Mouse (Mus musculus) gastrocnemius, postnatal 4 days (tissue): ENCODE data around the gene Prss57. TPM values are rescaled to one million over a fixed set of nuclear protein-coding genes. Genes with fewer than 3 reads are reported as not detected.

ENCODE experiments used
- DNase-seq, 2 experiments: peaks; one replicate each; pipeline ENCODE4 v3.0.0; 2021 to 2022; ENCODE audit warnings: low spot score in 2 of 2, mixed read lengths in 2 of 2
- total RNA-seq, 2 experiments: library from RNA; stranded (reverse); gene quantifications; 2 replicates each; pipeline ENCODE4 v1.2.3; 2021

Prss57 gene
- total RNA-seq, 2 experiments from 2014 or later, result not detected

DNA sequence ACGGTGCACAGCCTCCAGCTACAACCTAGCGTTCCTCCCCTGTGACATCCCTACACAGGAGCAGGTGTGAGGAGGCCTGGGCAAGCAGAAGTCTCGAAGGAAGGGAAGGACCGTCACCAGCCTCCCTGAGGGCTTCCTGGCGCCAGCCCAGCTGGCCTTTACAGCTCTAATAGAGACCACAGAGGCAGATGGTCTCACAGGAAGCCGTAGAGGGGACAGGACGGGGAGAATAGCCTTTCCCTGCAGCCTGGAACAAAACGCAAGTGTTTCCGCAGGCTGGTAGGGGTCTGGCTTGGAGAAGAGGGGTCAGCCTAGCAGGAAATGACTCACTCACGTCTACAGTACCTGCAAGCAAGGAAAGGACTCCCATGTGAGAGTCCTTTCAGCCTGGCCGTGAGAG, 17.1 kb upstream of the Prss57 start:
- no peak for DNase-seq

DNA sequence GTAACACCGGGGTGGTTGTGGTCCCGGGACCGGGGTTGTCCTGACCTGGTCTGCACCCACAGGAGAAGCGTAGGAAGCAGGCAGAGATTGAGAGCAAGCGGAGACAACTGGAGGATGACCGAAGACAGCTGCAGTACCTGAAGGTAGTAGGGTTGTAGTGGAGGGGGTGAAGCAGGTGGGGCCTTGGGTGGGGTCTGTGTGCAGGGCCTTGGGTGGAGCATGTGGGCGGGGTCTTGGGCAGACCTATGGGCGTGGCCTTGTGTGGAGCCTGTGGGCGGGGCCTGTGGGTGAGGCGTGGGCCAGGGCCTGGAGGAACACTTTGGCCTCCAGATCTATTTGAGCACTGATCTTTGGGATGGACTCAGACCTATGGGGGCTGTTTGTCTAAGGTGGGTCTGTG, 16.2 kb upstream of the Prss57 start:
- no peak for DNase-seq

GRCm38 (mm10) chr10:79806331-79806730, 15.6 kb upstream of the Prss57 start:
- DNase-seq, result no peak

DNA sequence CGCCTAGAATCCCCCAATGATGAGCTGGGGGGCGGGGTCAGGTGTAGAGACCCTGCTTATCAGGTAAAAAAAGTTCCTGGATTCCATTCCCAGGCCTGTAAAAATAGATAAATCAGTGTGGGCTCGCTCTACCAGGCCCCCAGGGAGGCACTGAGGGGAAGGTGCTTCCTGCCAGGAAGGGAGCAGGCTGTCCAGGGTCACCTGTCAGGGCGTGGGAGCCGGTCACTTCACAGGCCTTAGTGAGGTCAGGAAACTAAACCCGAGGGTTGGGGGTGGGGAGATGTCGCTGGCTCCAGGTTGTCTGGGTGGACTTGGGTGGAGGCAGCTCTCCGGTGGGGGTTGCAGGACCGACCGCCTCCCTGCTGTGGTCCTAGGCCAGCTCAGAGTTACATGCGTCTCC, 14.9 kb upstream of the Prss57 start:
- DNase-seq, result no peak

- DNase-seq, result no peak
These were observed 13.1 kb upstream of the Prss57 start for GRCm38 (mm10) chr10:79803716-79804323.

DNA sequence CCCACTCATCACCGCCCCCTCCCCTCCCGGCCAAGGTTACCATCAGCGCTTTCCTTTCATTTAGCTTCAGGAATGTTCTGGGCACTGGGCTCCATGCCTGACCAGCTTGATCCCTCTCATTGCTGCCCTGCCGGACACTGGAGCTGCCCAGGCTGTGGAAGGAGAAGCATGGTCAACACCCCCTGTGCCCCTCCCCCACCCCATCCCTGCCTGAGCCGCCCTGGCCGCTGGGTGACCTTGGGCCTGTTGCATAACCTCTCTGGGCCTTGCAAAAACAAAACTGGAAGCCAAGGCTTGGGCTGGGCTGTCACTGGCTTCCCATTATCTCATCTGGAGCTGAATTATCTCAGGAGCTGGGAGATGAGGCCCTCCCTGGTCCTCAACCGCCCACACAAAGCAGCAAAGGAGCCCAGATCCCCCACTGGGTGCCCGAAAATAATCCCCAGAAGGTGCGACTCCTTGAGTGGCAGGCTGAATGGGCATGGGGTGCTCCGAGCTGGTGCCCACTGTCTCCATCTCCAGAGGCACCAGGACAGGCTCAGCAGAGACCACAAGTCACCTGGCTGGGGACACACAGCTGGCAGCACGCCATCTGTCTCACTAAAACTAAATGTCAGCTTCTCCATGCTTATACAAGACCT, 11.7 kb upstream of the Prss57 start:
- no peak for DNase-seq

DNA sequence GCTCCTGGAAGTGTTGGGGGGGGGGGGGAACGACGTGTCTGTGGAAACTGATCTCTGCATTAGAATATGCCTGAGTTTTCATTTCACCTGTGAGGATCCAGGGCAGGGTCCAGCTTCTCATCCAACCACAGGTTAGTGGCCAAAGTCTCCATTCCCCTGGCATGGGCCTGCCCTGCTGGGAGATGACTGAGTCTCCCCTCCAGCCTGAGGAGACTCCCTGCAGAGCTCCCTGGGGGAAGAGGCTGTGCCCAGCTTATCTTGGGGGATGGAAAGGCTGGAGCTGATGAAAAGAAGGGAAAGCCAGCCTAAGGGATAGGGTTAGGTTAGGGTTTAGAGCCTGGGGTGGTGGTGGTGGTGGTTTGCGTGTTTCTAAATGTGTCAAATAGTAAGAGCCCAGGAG, 11.1 kb upstream of the Prss57 start:
- no peak for DNase-seq

GRCm38 (mm10) chr10:79800508-79800907, 9.7 kb upstream of the Prss57 start:
- DNase-seq, result no peak

- DNase-seq, result no peak
These were observed 7.6 kb upstream of the Prss57 start for GRCm38 (mm10) chr10:79798289-79798928.

DNA sequence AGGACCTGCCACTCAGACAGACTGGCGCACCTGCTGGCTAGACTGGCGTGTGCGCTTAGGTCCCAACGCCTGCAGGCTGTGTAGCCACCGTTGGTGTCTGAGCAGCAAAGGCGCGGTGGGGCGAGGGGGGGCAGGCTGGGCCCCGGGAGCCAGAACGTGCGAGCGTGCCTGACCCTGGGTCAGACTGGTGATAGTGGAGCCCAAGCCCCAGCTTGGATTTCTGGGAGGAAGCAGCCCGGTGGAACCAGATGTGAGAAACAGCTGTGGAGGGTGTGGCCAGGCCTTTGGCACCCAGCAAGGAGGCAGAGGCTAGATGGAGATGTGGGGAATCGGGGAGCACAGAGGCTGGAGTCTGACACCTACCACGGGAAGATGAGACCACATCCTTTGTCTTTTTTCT, 6.6 kb upstream of the Prss57 start:
- no peak for DNase-seq

GRCm38 (mm10) chr10:79795905-79796304, 5.1 kb upstream of the Prss57 start:
- no peak for DNase-seq

- peak in 1 of 2 experiments; percentile 65 for DNase-seq
These were observed 3.8 kb upstream of the Prss57 start for GRCm38 (mm10) chr10:79794491-79794931.

DNA sequence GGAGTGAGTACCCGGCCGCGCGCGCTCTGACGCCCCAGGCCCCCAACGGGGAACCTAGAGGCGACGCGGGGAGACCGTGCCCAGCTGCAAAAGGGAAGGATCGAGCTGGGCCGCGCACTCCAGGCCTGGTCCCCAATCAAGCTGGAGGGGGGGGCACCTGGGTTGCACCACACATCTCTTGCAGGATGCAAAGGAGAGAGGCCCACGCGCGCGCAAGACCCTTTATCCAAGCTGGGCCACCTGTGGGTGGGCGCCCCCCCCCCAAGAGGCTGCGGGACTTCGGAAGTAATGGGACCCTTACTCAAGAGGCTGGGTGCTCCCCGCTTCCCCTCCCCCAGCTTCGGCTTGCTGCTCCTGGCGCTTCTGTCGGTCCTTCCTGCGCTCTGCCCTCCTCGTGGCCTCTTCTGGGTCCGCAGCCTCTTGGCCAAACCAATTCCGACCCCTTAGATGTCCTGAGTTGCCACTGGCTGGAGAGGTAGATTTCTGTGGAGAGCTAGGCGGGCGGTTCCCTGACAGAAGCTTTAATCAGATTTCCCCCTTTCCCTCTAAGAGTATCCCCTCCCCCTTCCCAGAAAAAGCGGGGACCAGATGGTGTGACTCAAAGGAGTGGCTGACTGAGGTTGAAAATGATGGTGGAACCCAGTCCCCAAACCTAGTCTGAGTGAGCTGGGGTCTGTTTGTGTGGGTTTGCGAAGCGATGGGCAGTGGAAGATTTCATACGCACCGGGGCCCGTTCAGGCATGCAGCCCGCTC, 3.2 kb upstream of the Prss57 start:
- DNase-seq, result no peak

DNA sequence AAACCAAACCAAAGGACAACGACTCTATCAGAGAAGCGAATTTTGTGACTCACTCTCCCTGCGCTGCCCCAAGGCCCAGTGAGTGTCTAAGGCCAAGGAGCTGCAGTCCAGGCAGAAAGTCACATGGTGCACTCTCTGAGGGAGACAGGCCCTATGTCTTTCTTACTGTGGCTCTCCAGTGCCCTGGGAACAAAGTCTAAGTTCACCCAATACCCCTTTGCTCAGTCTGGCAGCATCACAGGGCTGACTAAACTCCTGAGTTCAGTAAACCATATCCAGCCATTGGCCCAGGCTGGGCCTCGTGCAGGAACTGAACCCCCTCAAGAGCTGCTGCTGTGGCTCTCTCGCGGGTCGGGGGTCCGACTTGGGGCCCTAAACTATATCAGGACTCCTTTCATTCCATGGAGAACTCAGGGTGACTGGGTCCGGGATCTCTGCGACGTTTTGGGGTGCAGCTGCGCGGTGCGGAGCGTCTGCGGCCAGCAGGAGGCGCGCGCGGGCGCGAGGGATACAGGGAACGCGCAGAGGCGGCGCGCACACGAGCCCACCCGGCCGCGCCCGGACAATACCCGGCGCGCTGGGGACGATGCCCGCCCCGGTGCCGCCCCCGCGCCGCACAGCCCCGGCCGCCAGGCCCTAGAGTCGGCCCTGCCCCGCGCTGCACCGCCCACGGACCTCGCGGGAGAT, 2.4 kb upstream of the Prss57 start, which contains the start of gene Palm:
TSS of gene Palm (plus strand) at position 522 of the 687 bp plus-strand sequence.
- DNase-seq, result peak; percentile 68 to 79

DNA sequence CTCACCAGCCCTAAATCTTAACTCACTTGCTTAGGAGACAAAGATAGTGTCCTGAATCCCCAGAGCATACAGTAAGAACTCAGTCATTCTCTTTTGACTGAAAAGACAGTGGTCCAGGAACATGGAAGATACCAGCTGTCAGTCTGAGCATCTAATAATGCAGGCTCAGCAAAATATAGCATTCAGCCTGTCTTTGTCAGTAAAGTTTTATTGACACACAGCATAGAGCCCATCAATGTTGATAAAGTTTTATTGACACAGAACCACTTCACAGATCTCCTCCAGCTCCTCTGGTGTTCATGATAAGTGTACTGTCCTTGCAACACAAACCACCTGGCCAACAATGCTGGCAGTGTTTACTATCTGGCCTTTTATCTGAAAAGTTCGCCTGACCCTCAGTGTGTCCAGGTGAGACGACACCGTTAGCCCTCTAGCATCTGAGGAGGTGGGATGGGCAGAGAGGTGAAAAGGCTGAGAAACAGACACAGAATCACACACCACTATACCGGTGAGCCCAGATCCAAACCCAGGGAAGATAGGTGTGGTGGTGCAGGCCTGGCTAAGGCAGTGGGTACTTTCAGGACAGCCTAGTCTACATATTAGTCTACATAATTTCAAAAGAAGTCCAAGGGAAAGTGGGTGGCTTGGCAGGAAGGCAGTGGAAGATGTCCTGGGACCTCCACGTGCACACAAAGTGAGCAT, 1.7 kb upstream of the Prss57 start:
- DNase-seq, result no peak

GRCm38 (mm10) chr10:79789581-79789980, 1.2 kb downstream of the Prss57 start:
- DNase-seq, result no peak

- peak; percentile 59 to 76 for DNase-seq
These were observed 2.2 kb downstream of the Prss57 start for GRCm38 (mm10) chr10:79788386-79789158.

- no peak for DNase-seq
These were observed 6.6 kb downstream of the Prss57 start for GRCm38 (mm10) chr10:79783920-79784800.

DNA sequence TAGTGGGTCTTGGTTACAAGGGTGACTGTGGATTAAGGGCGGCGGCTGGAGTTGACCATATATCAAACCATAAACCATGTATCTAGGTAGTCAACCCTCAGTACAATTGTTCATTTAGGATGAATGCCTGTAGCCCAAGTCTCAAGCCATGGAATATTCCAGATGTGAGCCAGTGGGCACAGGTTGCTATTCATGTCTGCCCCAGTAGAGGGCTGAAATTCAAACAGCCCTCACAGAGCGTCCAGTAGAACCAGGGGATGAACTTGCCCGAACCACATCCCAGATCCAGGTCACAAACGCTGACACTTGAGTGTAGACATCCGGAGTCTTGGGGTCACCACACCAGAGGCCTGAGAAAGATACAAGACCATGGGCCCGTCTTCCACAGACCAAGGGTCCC, 7.7 kb downstream of the Prss57 start:
- no peak for DNase-seq
